Mouse (Mus musculus) embryonic facial prominence, embryonic 14.5 days (tissue): ENCODE results near the gene Dcaf6. TPM values are rescaled to one million over a fixed set of nuclear protein-coding genes. Genes with fewer than 3 reads are reported as not detected.

Experiments
- ATAC-seq: fragments of 200-750 bp; cut with Nextera tagmentation; 2 replicates; pipeline ENCODE4 v1.8.0; 2017; ENCODE audit warnings: low read depth, moderate number of reproducible peaks, moderate TSS enrichment
- DNase-seq: peaks from one replicate; pipeline ENCODE4 v3.0.0-alpha.2; 2015; ENCODE audit warnings: low spot score
- H3K27ac ChIP-seq: fragments of 300-500 bp; sonication (generic); replicated peaks from 2 replicates; pipeline ENCODE4 v1.5.1; 2014; ENCODE audit warnings: low read depth, mild to moderate bottlenecking, low read length, moderate library complexity
- H3K27me3 ChIP-seq: fragments of 300-500 bp; sonication (generic); replicated peaks from 2 replicates; pipeline ENCODE4 v1.6.1; 2014; ENCODE audit warnings: low read length; ENCODE audit not compliant: control insufficient read depth, insufficient read depth
- H3K36me3 ChIP-seq: fragments of 300-500 bp; sonication (generic); 2 replicates; pipeline ENCODE4 v1.6.1; 2014; ENCODE audit warnings: low read length, mixed read lengths; ENCODE audit not compliant: control insufficient read depth, insufficient read depth
- H3K4me1 ChIP-seq: fragments of 300-500 bp; sonication (generic); 2 replicates; pipeline ENCODE4 v1.6.1; 2014; ENCODE audit warnings: antibody characterized with exemption, low read length; ENCODE audit not compliant: control insufficient read depth, insufficient read depth
- H3K4me2 ChIP-seq: fragments of 300-500 bp; sonication (generic); 2 replicates; pipeline ENCODE4 v1.6.1; 2014; ENCODE audit warnings: low read depth, mild to moderate bottlenecking, low read length, moderate library complexity, mixed read lengths
- H3K4me3 ChIP-seq: fragments of 300-500 bp; sonication (generic); 2 replicates; pipeline ENCODE4 v1.5.1; 2014; ENCODE audit warnings: low read depth, mild to moderate bottlenecking, low read length
- H3K9ac ChIP-seq: fragments of 300-500 bp; sonication (generic); 2 replicates; pipeline ENCODE4 v1.6.1; 2014; ENCODE audit warnings: low read depth, mild to moderate bottlenecking, low read length, moderate library complexity, mixed read lengths
- H3K9me3 ChIP-seq: fragments of 300-500 bp; sonication (generic); 2 replicates; pipeline ENCODE4 v1.6.1; 2016; ENCODE audit warnings: low read length; ENCODE audit not compliant: control insufficient read depth
- WGBS: fragments of 180-500 bp; shearing (Covaris S2); extraction: QIAGEN DNeasy Blood & Tissue Kit; methylation state at CpG from one replicate; pipeline ENCODE4 v1.1.7; 2014; 5-methylcytosine and 5-hydroxymethylcytosine counted together
- polyA plus RNA-seq: library from polyadenylated mRNA; unstranded; fragments of >200 nt; fragmentation: Nextera tagmentation; extraction: Ambion mirVana; gene quantifications from 2 replicates; pipeline ENCODE4 v1.2.1, GENCODE M21; 2014

Dcaf6 gene
- polyA plus RNA-seq, 1 experiment from 2014 or later: 20.9 TPM

- 79% methylated on average over 7 of the region's 7 CpGs for WGBS
- Histone ChIP-seq H3K27me3 (no peaks in the 10 kb centered on the region), H3K4me3 (no peak overlapping the region), H3K36me3 (peaks cover 34% of the 10 kb centered on the region), H3K9ac (no peak overlapping the region), H3K4me1 (no peaks in the 10 kb centered on the region), H3K4me2 (no peak overlapping the region), H3K9me3 (no peaks in the 10 kb centered on the region), H3K27ac (no peak overlapping the region)
- ATAC-seq: no peak
- DNase-seq: no peak
These were observed 138.4 kb downstream of the Dcaf6 start for GRCm38 (mm10) chr1:165321891-165322290.

DNA sequence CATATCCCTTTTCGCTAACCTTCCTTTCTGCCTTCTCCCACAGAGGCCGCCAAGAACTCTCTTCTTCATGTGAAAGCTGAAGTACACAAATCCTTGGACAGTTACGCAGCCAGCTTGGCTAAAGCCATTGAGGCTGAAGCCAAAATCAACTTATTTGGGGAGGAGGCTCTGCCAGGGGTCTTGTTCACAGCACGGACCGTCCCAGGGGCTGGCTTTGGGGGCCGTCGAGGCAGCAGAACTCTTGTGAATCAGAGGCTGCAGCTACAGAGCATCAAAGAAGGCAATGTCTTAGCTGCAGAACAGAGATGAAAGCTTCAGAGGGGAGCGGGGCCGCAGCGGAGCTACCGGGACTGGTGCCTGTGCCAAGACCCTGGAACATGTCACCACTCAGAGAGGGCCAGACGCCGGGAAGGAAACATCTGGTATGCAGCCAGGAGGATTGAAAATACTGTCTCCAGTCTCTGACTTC lies 138.8 kb downstream of the Dcaf6 start:
- H3K9me3 ChIP-seq: no peaks in the 10 kb centered on the region
- no peaks in the 10 kb centered on the region for H3K4me1 ChIP-seq
- DNase-seq (peak; percentile 80), ATAC-seq (peak; percentile 58)
- H3K27me3 ChIP-seq: no peaks in the 10 kb centered on the region
- WGBS: 70% methylated on average over 13 of the region's 13 CpGs
- peaks cover 34% of the 10 kb centered on the region for H3K36me3 ChIP-seq
- no peak overlapping the region for H3K9ac ChIP-seq
- no peak overlapping the region for H3K4me2 ChIP-seq
- H3K27ac ChIP-seq: 0 out of 2 replicates have a peak overlapping the region, but pooled peaks have one; percentile 6
- H3K4me3 ChIP-seq: no peak overlapping the region

DNA sequence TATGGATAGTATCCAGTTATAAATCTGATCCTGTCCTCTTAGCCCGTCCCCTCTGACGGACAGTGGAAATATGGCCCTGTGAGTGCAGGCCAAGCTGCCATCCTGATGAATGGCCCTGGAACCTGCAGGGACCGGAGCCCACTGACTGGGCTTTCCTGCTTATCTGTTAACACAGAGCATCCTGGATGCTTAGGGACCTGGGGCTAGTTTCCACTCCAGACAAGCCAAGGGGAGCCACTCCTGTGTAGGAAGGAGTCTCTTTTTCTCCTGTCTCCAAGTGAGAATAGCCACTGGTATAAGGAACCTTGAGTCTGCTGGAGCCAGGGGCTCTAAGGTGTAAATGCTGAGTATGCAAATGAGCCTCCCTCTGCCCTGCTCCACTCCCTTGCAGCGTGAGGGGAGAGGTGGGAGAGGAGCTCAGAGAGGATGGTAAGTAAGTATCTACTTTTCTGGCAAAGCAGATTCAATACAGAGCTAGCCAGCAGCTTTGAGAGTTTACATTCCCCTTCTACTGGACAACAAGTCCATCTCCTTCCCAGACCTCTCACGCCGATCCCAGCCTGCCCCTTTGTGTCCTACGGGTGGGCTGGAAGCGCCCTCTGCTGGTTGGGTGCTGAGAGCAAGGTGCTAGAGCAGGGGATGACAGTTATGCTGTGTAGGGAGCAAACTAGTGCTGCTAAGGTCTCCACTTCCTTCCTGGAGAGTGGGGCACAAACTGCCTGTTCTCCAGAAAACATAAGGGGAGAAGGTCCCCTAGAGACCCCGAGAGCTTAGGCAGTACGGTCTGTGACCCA lies 139.9 kb downstream of the Dcaf6 start:
- H3K27ac ChIP-seq: peak overlapping the region; percentile 15; the same call in 1 of the 2 replicates
- no peaks in the 10 kb centered on the region for H3K9me3 ChIP-seq
- peak; percentile 75 for ATAC-seq
- peaks cover 34% of the 10 kb centered on the region for H3K36me3 ChIP-seq
- H3K27me3 ChIP-seq: no peaks in the 10 kb centered on the region
- H3K4me1 ChIP-seq: no peaks in the 10 kb centered on the region
- DNase-seq: peak; percentile 73
- 49% methylated on average over 10 of the region's 10 CpGs for WGBS
- H3K4me3 ChIP-seq: no peak overlapping the region
- no peak overlapping the region for H3K9ac ChIP-seq
- no peak overlapping the region for H3K4me2 ChIP-seq

GRCm38 (mm10) chr1:165316361-165316760 lies 143.9 kb downstream of the Dcaf6 start:
- H3K9ac ChIP-seq: no peak overlapping the region

GRCm38 (mm10) chr1:165308180-165308579 lies 152.1 kb downstream of the Dcaf6 start:
- 74% methylated on average over 11 of the region's 11 CpGs for WGBS
- no peak for ATAC-seq
- H3K36me3 ChIP-seq: peaks cover 48% of the 10 kb centered on the region
- H3K27me3 ChIP-seq: no peaks in the 10 kb centered on the region
- no peak overlapping the region for H3K27ac ChIP-seq
- no peak overlapping the region for H3K4me3 ChIP-seq
- no peak overlapping the region for H3K9ac ChIP-seq
- H3K4me1 ChIP-seq: no peaks in the 10 kb centered on the region; the same call in 1 of the 2 replicates
- no peak overlapping the region for H3K4me2 ChIP-seq
- no peaks in the 10 kb centered on the region for H3K9me3 ChIP-seq
- DNase-seq: no peak

More at GRCm38 (mm10) chr1:165316361-165316760, 143.9 kb downstream of the Dcaf6 start:
- WGBS: 44% methylated on average over 9 of the region's 11 CpGs
- ATAC-seq: no peak
- H3K4me2 ChIP-seq: no peak overlapping the region
- H3K27me3 ChIP-seq: no peaks in the 10 kb centered on the region
- peaks cover 27% of the 10 kb centered on the region for H3K36me3 ChIP-seq
- no peaks in the 10 kb centered on the region for H3K9me3 ChIP-seq
- no peak for DNase-seq
- no peak overlapping the region for H3K4me3 ChIP-seq
- H3K27ac ChIP-seq: no peak overlapping the region
- no peaks in the 10 kb centered on the region for H3K4me1 ChIP-seq

DNA sequence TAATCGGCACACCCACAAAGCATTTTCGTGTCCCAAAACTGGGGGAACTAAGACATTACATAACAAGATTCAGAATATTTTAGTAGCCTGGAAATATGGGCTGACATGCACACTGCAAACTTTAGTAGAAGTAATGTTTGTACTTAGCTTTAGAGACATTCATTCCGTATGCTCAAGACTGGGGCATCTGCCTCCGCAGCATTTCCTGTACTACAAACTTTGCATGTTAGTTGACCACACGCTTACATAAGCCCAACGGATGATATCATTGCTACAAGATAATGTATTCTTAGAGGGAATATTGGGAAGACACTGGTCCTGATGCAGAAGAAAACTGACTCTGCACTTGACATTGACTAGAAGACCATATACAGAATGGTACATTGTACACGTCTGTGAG lies 155.9 kb downstream of the Dcaf6 start:
- H3K4me2 ChIP-seq: no peak overlapping the region
- 90% methylated on average over 7 of the region's 7 CpGs for WGBS
- no peaks in the 10 kb centered on the region for H3K27me3 ChIP-seq

GRCm38 (mm10) chr1:165303209-165303608 lies 157.1 kb downstream of the Dcaf6 start:
- no peak for DNase-seq
- 64% methylated on average over 6 of the region's 6 CpGs for WGBS
- no peak overlapping the region for H3K4me3 ChIP-seq
- peaks cover 19% of the 10 kb centered on the region; the same call in 1 of the 2 replicates for H3K36me3 ChIP-seq
- H3K9ac ChIP-seq: no peak overlapping the region
- ATAC-seq: no peak
- H3K4me1 ChIP-seq: no peaks in the 10 kb centered on the region; the same call in 1 of the 2 replicates
- H3K9me3 ChIP-seq: no peaks in the 10 kb centered on the region
- H3K4me2 ChIP-seq: no peak overlapping the region
- peak overlapping the region; percentile 67 for H3K27ac ChIP-seq
- no peaks in the 10 kb centered on the region for H3K27me3 ChIP-seq

More for the DNA sequence above, 155.9 kb downstream of the Dcaf6 start:
- Histone ChIP-seq H3K9ac (no peak overlapping the region), H3K4me1 (no peaks in the 10 kb centered on the region; the same call in 1 of the 2 replicates), H3K9me3 (no peaks in the 10 kb centered on the region), H3K27ac (no peak overlapping the region), H3K4me3 (no peak overlapping the region), H3K36me3 (peaks cover 30% of the 10 kb centered on the region)
- DNase-seq (no peak), ATAC-seq (no peak)

DNA sequence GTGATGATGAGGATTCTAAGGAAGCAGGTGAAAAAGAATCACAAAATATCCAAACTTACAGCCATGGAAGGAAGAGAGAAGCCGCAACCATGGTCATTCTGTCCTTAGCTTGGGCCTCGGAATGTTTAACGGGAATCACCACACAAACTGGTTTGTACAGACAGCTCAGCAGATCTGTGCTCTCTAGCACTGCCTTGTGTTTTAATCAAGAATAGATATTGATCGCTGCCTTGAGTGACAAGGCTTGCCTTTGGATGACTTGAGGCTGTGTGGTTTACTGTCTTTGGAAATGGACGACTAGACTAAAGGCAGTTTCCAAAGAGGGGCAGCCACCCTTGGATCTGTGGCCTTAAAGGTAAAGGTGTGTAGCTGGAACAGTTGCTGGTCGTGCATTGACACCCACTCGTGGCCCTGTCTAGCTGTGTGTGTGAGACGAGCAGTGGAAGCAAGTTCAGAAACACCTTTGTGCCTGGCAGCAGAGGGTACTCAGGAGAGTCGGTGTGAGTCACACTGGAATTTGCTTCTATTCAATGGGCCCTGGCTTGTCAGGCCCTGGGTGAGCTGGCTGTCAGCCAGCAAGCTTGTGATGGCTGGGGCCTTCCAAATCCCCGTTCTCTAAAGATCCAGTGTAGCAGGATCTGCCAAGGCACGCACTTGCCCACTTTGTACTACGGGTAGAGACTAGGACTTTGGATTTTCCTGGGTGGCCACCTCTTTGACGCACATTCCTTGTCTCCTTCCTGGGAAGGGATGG lies 157.6 kb downstream of the Dcaf6 start:
- Histone ChIP-seq H3K4me3 (no peak overlapping the region), H3K4me2 (no peak overlapping the region), H3K9ac (no peak overlapping the region), H3K27me3 (no peaks in the 10 kb centered on the region), H3K27ac (peak overlapping the region; percentile 67), H3K4me1 (no peaks in the 10 kb centered on the region; the same call in 1 of the 2 replicates), H3K36me3 (peaks cover 14% of the 10 kb centered on the region; the same call in 1 of the 2 replicates), H3K9me3 (no peaks in the 10 kb centered on the region)
- 67% methylated on average over 13 of the region's 13 CpGs for WGBS
- ATAC-seq: peak; percentile 94
- peak; percentile 93 for DNase-seq
